Mouse (Mus musculus): ENCODE measurements around the gene Sox5.

GRCm38 (mm10) chr6:144374810-144375209, 407.0 kb downstream of the Sox5 start:
- TF ChIP-seq CTCF (IDR thresholded peaks at IDR 0.05; ENCODE audit: extremely low read depth, insufficient read depth, insufficient read length, insufficient replicate concordance) (no peak), POLR2A (IDR thresholded peaks at IDR 0.05; ENCODE audit: low read depth, low read length) (no peak)

Measured in spleen, adult 2 months (tissue).